Mouse (Mus musculus) megakaryocyte-erythroid progenitor cell, adult 5-6 weeks (primary cell): ENCODE measurements at regions not wholly inside any gene's neighbourhood (a gene's known extent, or its start where the extent isn't known, plus 50 kb on each side); places are given as distances from the start of the nearest gene placed in this dataset.
A peak's percentile ranks its signal among the peaks of the same experiment; 100 is the strongest.

Experiments used
- ATAC-seq: replicated peaks from 2 replicates; pipeline ENCODE4 v1.8.0; 2016; ENCODE audit warnings: mild to moderate bottlenecking, inconsistent platforms; ENCODE audit not compliant: severe bottlenecking, poor library complexity, low FRiP score, low TSS enrichment

DNA sequence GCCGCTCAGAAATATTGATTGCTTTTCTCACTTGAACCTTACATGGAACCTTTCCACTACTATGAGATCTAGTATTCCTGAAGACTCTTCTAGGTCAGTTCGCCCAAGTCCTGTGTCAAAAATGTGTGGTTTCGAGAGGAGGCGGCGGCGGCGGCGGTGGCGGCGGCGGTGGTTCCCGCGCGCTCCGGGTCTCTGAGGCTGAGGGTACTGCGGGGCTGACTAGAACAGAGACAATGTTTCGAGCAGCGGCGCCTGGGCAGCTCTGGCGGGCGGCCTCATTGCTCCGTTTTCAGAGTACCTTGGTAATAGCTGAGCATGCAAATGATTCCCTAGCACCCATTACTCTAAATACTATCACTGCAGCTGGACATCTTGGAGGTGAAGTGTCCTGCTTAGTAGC, 957.0 kb upstream of the Gm597 start:
- ATAC-seq, result peak; percentile 79; the same call in 1 of the 2 replicates

DNA sequence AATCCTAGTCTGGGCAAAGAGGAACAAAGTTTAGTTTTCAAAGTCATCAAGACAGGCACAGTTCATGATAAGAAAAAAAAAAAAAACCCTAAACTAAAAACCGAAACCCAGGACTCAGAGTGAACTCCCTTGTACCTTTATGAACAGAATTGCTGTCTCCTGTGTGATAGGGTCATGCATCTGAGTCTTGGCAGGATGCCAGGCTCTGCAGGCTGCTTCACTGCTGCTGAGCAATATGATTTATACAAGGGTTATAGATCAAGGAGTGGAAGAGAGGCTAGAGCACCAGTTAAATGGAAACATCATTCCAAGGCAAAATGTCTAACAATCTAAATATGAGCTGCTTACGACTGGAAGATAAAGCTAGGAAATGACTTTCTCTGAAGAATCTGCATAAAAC, 951.9 kb upstream of the Gm597 start:
- no peak for ATAC-seq
